Mouse (Mus musculus): ENCODE data around the gene Tatdn3. TPM values are rescaled to one million over a fixed set of nuclear protein-coding genes. Genes with fewer than 3 reads are reported as not detected.

The Tatdn3 gene
- polyA plus RNA-seq, 1 experiment from 2014 or later = 13.2 TPM

- Histone ChIP-seq H3K4me2 (ENCODE audit: low read length) (peak within 1 kb of the TSS; percentile 93), H3K27me3 (replicated peaks; ENCODE audit: control insufficient read depth, insufficient read depth, low read length) (peaks cover 17% of the 10 kb centered on the region), H3K9ac (replicated peaks; ENCODE audit: low read depth, low read length) (peak within 1 kb of the TSS; percentile 54), H3K27ac (ENCODE audit: low read length) (no peak within 1 kb of the TSS), H3K4me1 (replicated peaks; ENCODE audit: control insufficient read depth, insufficient read depth, low read length) (peaks cover 12% of the 10 kb centered on the region), H3K4me3 (replicated peaks; ENCODE audit: low read length) (peak within 1 kb of the TSS; percentile 64), H3K36me3 (ENCODE audit: control insufficient read depth, insufficient read depth) (no peaks in the 10 kb centered on the region), H3K9me3 (ENCODE audit: control insufficient read depth, low read length) (no peaks in the 10 kb centered on the region)
- ATAC-seq = peak; percentile 76
- under 1% methylated on average over 90 of the region's 95 CpGs for WGBS
These were observed 35.3 kb upstream of the Tatdn3 start, which contains the start of gene Batf3 for GRCm38 (mm10) chr1:191097802-191098747. Gene Batf3, plus strand, starts transcription at chr1:191097847.

- H3K4me3 ChIP-seq (replicated peaks; ENCODE audit: low read length) = peak overlapping the region; percentile 64; the same call in 1 of the 2 replicates
- H3K27ac ChIP-seq (ENCODE audit: low read length) = no peak overlapping the region
- WGBS = 52% methylated on average over 14 of the region's 14 CpGs
- no peaks in the 10 kb centered on the region for H3K36me3 ChIP-seq (ENCODE audit: control insufficient read depth, insufficient read depth)
- ATAC-seq = no peak
- peaks cover 17% of the 10 kb centered on the region for H3K27me3 ChIP-seq (replicated peaks; ENCODE audit: control insufficient read depth, insufficient read depth, low read length)
- H3K9me3 ChIP-seq (ENCODE audit: control insufficient read depth, low read length) = no peaks in the 10 kb centered on the region
- H3K4me1 ChIP-seq (replicated peaks; ENCODE audit: control insufficient read depth, insufficient read depth, low read length) = peaks cover 12% of the 10 kb centered on the region
- H3K9ac ChIP-seq (replicated peaks; ENCODE audit: low read depth, low read length) = peak overlapping the region; percentile 54; the same call in 1 of the 2 replicates
- H3K4me2 ChIP-seq (ENCODE audit: low read length) = peak overlapping the region; percentile 93
These were observed 34.3 kb upstream of the Tatdn3 start for GRCm38 (mm10) chr1:191096871-191097681.

GRCm38 (mm10) chr1:191095019-191095418, 32.3 kb upstream of the Tatdn3 start:
- WGBS = 71% methylated on average over 9 of the region's 9 CpGs
- ATAC-seq = no peak

GRCm38 (mm10) chr1:191093578-191093977, 30.8 kb upstream of the Tatdn3 start:
- no peak overlapping the region for H3K4me2 ChIP-seq (ENCODE audit: low read length)
- no peak overlapping the region for H3K9ac ChIP-seq (replicated peaks; ENCODE audit: low read depth, low read length)
- no peaks in the 10 kb centered on the region for H3K9me3 ChIP-seq (ENCODE audit: control insufficient read depth, low read length)
- no peak overlapping the region for H3K4me3 ChIP-seq (replicated peaks; ENCODE audit: low read length)
- ATAC-seq = no peak
- H3K27ac ChIP-seq (ENCODE audit: low read length) = no peak overlapping the region
- no peaks in the 10 kb centered on the region for H3K36me3 ChIP-seq (ENCODE audit: control insufficient read depth, insufficient read depth)
- H3K4me1 ChIP-seq (replicated peaks; ENCODE audit: control insufficient read depth, insufficient read depth, low read length) = peaks cover 10% of the 10 kb centered on the region
- peaks cover 5% of the 10 kb centered on the region; the same call in 1 of the 2 replicates for H3K27me3 ChIP-seq (replicated peaks; ENCODE audit: control insufficient read depth, insufficient read depth, low read length)
- 75% methylated on average over 5 of the region's 5 CpGs for WGBS

More at GRCm38 (mm10) chr1:191095019-191095418, 32.3 kb upstream of the Tatdn3 start:
- peaks cover 17% of the 10 kb centered on the region for H3K27me3 ChIP-seq (replicated peaks; ENCODE audit: control insufficient read depth, insufficient read depth, low read length)
- no peak overlapping the region for H3K4me2 ChIP-seq (ENCODE audit: low read length)
- H3K9me3 ChIP-seq (ENCODE audit: control insufficient read depth, low read length) = no peaks in the 10 kb centered on the region
- H3K9ac ChIP-seq (replicated peaks; ENCODE audit: low read depth, low read length) = no peak overlapping the region
- no peak overlapping the region for H3K4me3 ChIP-seq (replicated peaks; ENCODE audit: low read length)
- no peaks in the 10 kb centered on the region for H3K36me3 ChIP-seq (ENCODE audit: control insufficient read depth, insufficient read depth)
- peaks cover 12% of the 10 kb centered on the region for H3K4me1 ChIP-seq (replicated peaks; ENCODE audit: control insufficient read depth, insufficient read depth, low read length)
- no peak overlapping the region for H3K27ac ChIP-seq (ENCODE audit: low read length)

GRCm38 (mm10) chr1:191092050-191092449, 29.3 kb upstream of the Tatdn3 start:
- 89% methylated on average over 8 of the region's 8 CpGs for WGBS
- no peaks in the 10 kb centered on the region for H3K36me3 ChIP-seq (ENCODE audit: control insufficient read depth, insufficient read depth)
- no peaks in the 10 kb centered on the region for H3K9me3 ChIP-seq (ENCODE audit: control insufficient read depth, low read length)
- H3K4me1 ChIP-seq (replicated peaks; ENCODE audit: control insufficient read depth, insufficient read depth, low read length) = no peaks in the 10 kb centered on the region
- no peak overlapping the region for H3K4me3 ChIP-seq (replicated peaks; ENCODE audit: low read length)
- H3K27ac ChIP-seq (ENCODE audit: low read length) = no peak overlapping the region
- no peak overlapping the region for H3K9ac ChIP-seq (replicated peaks; ENCODE audit: low read depth, low read length)
- H3K4me2 ChIP-seq (ENCODE audit: low read length) = no peak overlapping the region
- 0 out of 2 replicates have a peak, but pooled peaks cover 1% of the 10 kb centered on the region for H3K27me3 ChIP-seq (replicated peaks; ENCODE audit: control insufficient read depth, insufficient read depth, low read length)
- no peak for ATAC-seq

GRCm38 (mm10) chr1:191089355-191089754, 26.6 kb upstream of the Tatdn3 start:
- Histone ChIP-seq H3K36me3 (ENCODE audit: control insufficient read depth, insufficient read depth) (no peaks in the 10 kb centered on the region), H3K4me2 (ENCODE audit: low read length) (no peak overlapping the region), H3K27ac (ENCODE audit: low read length) (no peak overlapping the region), H3K9me3 (ENCODE audit: control insufficient read depth, low read length) (no peaks in the 10 kb centered on the region), H3K9ac (replicated peaks; ENCODE audit: low read depth, low read length) (no peak overlapping the region), H3K4me3 (replicated peaks; ENCODE audit: low read length) (no peak overlapping the region), H3K27me3 (replicated peaks; ENCODE audit: control insufficient read depth, insufficient read depth, low read length) (no peaks in the 10 kb centered on the region), H3K4me1 (replicated peaks; ENCODE audit: control insufficient read depth, insufficient read depth, low read length) (no peaks in the 10 kb centered on the region)
- no peak for ATAC-seq
- 86% methylated on average over 6 of the region's 6 CpGs for WGBS

- WGBS = 87% methylated on average over 5 of the region's 5 CpGs
- Histone ChIP-seq H3K36me3 (ENCODE audit: control insufficient read depth, insufficient read depth) (no peaks in the 10 kb centered on the region), H3K4me1 (replicated peaks; ENCODE audit: control insufficient read depth, insufficient read depth, low read length) (no peaks in the 10 kb centered on the region), H3K27me3 (replicated peaks; ENCODE audit: control insufficient read depth, insufficient read depth, low read length) (no peaks in the 10 kb centered on the region), H3K9ac (replicated peaks; ENCODE audit: low read depth, low read length) (no peak overlapping the region), H3K4me2 (ENCODE audit: low read length) (no peak overlapping the region), H3K27ac (ENCODE audit: low read length) (no peak overlapping the region), H3K9me3 (ENCODE audit: control insufficient read depth, low read length) (no peaks in the 10 kb centered on the region), H3K4me3 (replicated peaks; ENCODE audit: low read length) (no peak overlapping the region)
- ATAC-seq = no peak
These were observed 25.2 kb upstream of the Tatdn3 start for GRCm38 (mm10) chr1:191087955-191088354.

- H3K9ac ChIP-seq (replicated peaks; ENCODE audit: low read depth, low read length) = no peak overlapping the region
- H3K36me3 ChIP-seq (ENCODE audit: control insufficient read depth, insufficient read depth) = no peaks in the 10 kb centered on the region
- H3K4me3 ChIP-seq (replicated peaks; ENCODE audit: low read length) = no peak overlapping the region
- H3K4me2 ChIP-seq (ENCODE audit: low read length) = no peak overlapping the region
- no peak overlapping the region for H3K27ac ChIP-seq (ENCODE audit: low read length)
- 80% methylated on average over 8 of the region's 8 CpGs for WGBS
- no peak for ATAC-seq
- H3K9me3 ChIP-seq (ENCODE audit: control insufficient read depth, low read length) = no peaks in the 10 kb centered on the region
- H3K4me1 ChIP-seq (replicated peaks; ENCODE audit: control insufficient read depth, insufficient read depth, low read length) = no peaks in the 10 kb centered on the region
- no peaks in the 10 kb centered on the region for H3K27me3 ChIP-seq (replicated peaks; ENCODE audit: control insufficient read depth, insufficient read depth, low read length)
These were observed 24.2 kb upstream of the Tatdn3 start for GRCm38 (mm10) chr1:191086960-191087359.

GRCm38 (mm10) chr1:191086304-191086878, 23.7 kb upstream of the Tatdn3 start:
- Histone ChIP-seq H3K9me3 (ENCODE audit: control insufficient read depth, low read length) (no peaks in the 10 kb centered on the region), H3K9ac (replicated peaks; ENCODE audit: low read depth, low read length) (no peak overlapping the region), H3K4me2 (ENCODE audit: low read length) (no peak overlapping the region), H3K4me1 (replicated peaks; ENCODE audit: control insufficient read depth, insufficient read depth, low read length) (no peaks in the 10 kb centered on the region), H3K4me3 (replicated peaks; ENCODE audit: low read length) (no peak overlapping the region), H3K36me3 (ENCODE audit: control insufficient read depth, insufficient read depth) (no peaks in the 10 kb centered on the region), H3K27me3 (replicated peaks; ENCODE audit: control insufficient read depth, insufficient read depth, low read length) (no peaks in the 10 kb centered on the region), H3K27ac (ENCODE audit: low read length) (no peak overlapping the region)
- WGBS = 86% methylated on average over 7 of the region's 7 CpGs
- ATAC-seq = no peak
